Mouse (Mus musculus) brain, embryonic 14.5 days (tissue): Measurements from ENCODE around the gene Tnfrsf13b.

Source experiments
- CTCF ChIP-seq: fragments of 200-500 bp; IDR thresholded peaks from 2 replicates; pipeline ENCODE4 v1.5.1; 2012; ENCODE audit warnings: inconsistent platforms, mild to moderate bottlenecking, moderate library complexity, borderline replicate concordance; ENCODE audit not compliant: insufficient read depth, insufficient read length; ENCODE audit errors: extremely low read depth
- POLR2A ChIP-seq: fragments of 200-500 bp; IDR thresholded peaks from 2 replicates; pipeline ENCODE4 v1.6.1; 2012; ENCODE audit warnings: mild to moderate bottlenecking, inconsistent platforms, borderline replicate concordance; ENCODE audit not compliant: poor library complexity, insufficient read depth, insufficient read length, severe bottlenecking; ENCODE audit errors: extremely low read depth

- TF ChIP-seq CTCF: peak; percentile 83; the same call in 1 of the 2 replicates
- no peak for TF ChIP-seq POLR2A
These were observed 34.8 kb upstream of the Tnfrsf13b start for GRCm38 (mm10) chr11:61091642-61092262.
